Mouse (Mus musculus): ENCODE measurements around the gene Pet100.

GRCm38 (mm10) chr8:3656725-3657381, 35.5 kb downstream of the Pet100 start:
- TF ChIP-seq MAFK (IDR thresholded peaks at IDR 0.05; ENCODE audit: insufficient read depth, low read depth, low read length), result no peak
- TF ChIP-seq ZC3H11A (IDR thresholded peaks at IDR 0.05; ENCODE audit: borderline replicate concordance, low read depth, low read length), result no peak

All from ES-E14 (cell line).